Mouse (Mus musculus) bone marrow macrophage, adult 2 months (primary cell): Measurements from ENCODE around the gene Higd1b. TPM values are rescaled to one million over a fixed set of nuclear protein-coding genes. Genes with fewer than 3 reads are reported as not detected.

Source experiments
- H3K27ac ChIP-seq: 2 replicates; pipeline ENCODE4 v1.5.1; 2012; ENCODE audit warnings: low read depth, low read length; ENCODE audit not compliant: insufficient read depth
- H3K4me1 ChIP-seq: 2 replicates; pipeline ENCODE4 v1.6.1; 2012; ENCODE audit warnings: low read length; ENCODE audit not compliant: control insufficient read depth, insufficient read depth
- H3K4me3 ChIP-seq: 2 replicates; pipeline ENCODE4 v1.5.1; 2012; ENCODE audit warnings: mild to moderate bottlenecking, low read length, moderate library complexity; ENCODE audit not compliant: insufficient read depth
- CTCF ChIP-seq: IDR thresholded peaks from 2 replicates; pipeline ENCODE4 v1.5.1; 2012; ENCODE audit warnings: low read depth, mild to moderate bottlenecking, low read length, moderate library complexity
- POLR2A ChIP-seq: IDR thresholded peaks from 2 replicates; pipeline ENCODE4 v1.6.1; 2012; ENCODE audit warnings: mild to moderate bottlenecking, low read depth, low read length, borderline replicate concordance
- polyA plus RNA-seq: library from polyadenylated mRNA; stranded (reverse); fragments of >200 nt; gene quantifications from 2 replicates; pipeline ENCODE4 v1.2.4, GENCODE M21; 2012; ENCODE audit not compliant: missing spikeins, insufficient read depth, insufficient read length

The Higd1b gene
- polyA plus RNA-seq, 1 experiment = not detected

GRCm38 (mm10) chr11:102837385-102837784 is 1.7 kb downstream of the Higd1b start:
- Histone ChIP-seq H3K4me1 (0 out of 2 replicates have a peak, but pooled peaks cover 2% of the 10 kb centered on the region), H3K27ac (no peak overlapping the region), H3K4me3 (no peak overlapping the region)
- TF ChIP-seq POLR2A = no peak

GRCm38 (mm10) chr11:102838126-102838525 is 2.5 kb downstream of the Higd1b start:
- TF ChIP-seq POLR2A (no peak), CTCF (no peak)
- Histone ChIP-seq H3K4me3 (no peak overlapping the region), H3K4me1 (0 out of 2 replicates have a peak, but pooled peaks cover 2% of the 10 kb centered on the region), H3K27ac (no peak overlapping the region)

GRCm38 (mm10) chr11:102838616-102839150 is 3.0 kb downstream of the Higd1b start:
- Histone ChIP-seq H3K4me3 (no peak overlapping the region), H3K27ac (no peak overlapping the region), H3K4me1 (0 out of 2 replicates have a peak, but pooled peaks cover 2% of the 10 kb centered on the region)
- TF ChIP-seq POLR2A = no peak
- no peak for TF ChIP-seq CTCF

- H3K27ac ChIP-seq = no peak overlapping the region
- no peak overlapping the region for H3K4me3 ChIP-seq
- TF ChIP-seq CTCF = no peak
- no peak for TF ChIP-seq POLR2A
- no peaks in the 10 kb centered on the region for H3K4me1 ChIP-seq
These were observed 10.3 kb downstream of the Higd1b start for GRCm38 (mm10) chr11:102845926-102846325.

GRCm38 (mm10) chr11:102851883-102852282 is 16.2 kb downstream of the Higd1b start:
- Histone ChIP-seq H3K4me1 (no peaks in the 10 kb centered on the region), H3K27ac (no peak overlapping the region), H3K4me3 (no peak overlapping the region)
- TF ChIP-seq POLR2A (no peak), CTCF (no peak)

GRCm38 (mm10) chr11:102853760-102854159 is 18.1 kb downstream of the Higd1b start:
- H3K4me3 ChIP-seq = no peak overlapping the region

GRCm38 (mm10) chr11:102855941-102856340 is 20.3 kb downstream of the Higd1b start:
- Histone ChIP-seq H3K27ac (no peak overlapping the region), H3K4me3 (no peak overlapping the region), H3K4me1 (no peaks in the 10 kb centered on the region)
- TF ChIP-seq POLR2A (no peak), CTCF (no peak)

More at GRCm38 (mm10) chr11:102853760-102854159, 18.1 kb downstream of the Higd1b start:
- no peaks in the 10 kb centered on the region for H3K4me1 ChIP-seq
- no peak overlapping the region for H3K27ac ChIP-seq
- TF ChIP-seq CTCF = peak; percentile 38; the same call in 1 of the 2 replicates
- no peak for TF ChIP-seq POLR2A

GRCm38 (mm10) chr11:102858951-102859350 is 23.3 kb downstream of the Higd1b start:
- TF ChIP-seq POLR2A (no peak), CTCF (no peak)

GRCm38 (mm10) chr11:102859933-102860332 is 24.3 kb downstream of the Higd1b start:
- H3K4me1 ChIP-seq = no peaks in the 10 kb centered on the region
- TF ChIP-seq CTCF (no peak), POLR2A (no peak)
- no peak overlapping the region for H3K27ac ChIP-seq
- no peak overlapping the region for H3K4me3 ChIP-seq

More at GRCm38 (mm10) chr11:102858951-102859350, 23.3 kb downstream of the Higd1b start:
- no peak overlapping the region for H3K27ac ChIP-seq
- H3K4me1 ChIP-seq = no peaks in the 10 kb centered on the region
- H3K4me3 ChIP-seq = no peak overlapping the region

GRCm38 (mm10) chr11:102864272-102864671 is 28.6 kb downstream of the Higd1b start:
- H3K27ac ChIP-seq = no peak overlapping the region
- no peak overlapping the region for H3K4me3 ChIP-seq
- no peaks in the 10 kb centered on the region for H3K4me1 ChIP-seq
- no peak for TF ChIP-seq POLR2A
